Mouse (Mus musculus) liver, embryonic 14.5 days (tissue): ENCODE measurements around the gene Cbl.

Experiments
- CTCF ChIP-seq: IDR thresholded peaks from 2 replicates; pipeline ENCODE4 v1.5.1; 2016; ENCODE audit warnings: antibody characterized with exemption, low read depth, control low read depth
- EP300 ChIP-seq: IDR thresholded peaks from 2 replicates; pipeline ENCODE4 v1.6.1; 2016; ENCODE audit warnings: antibody characterized with exemption, low read depth

DNA sequence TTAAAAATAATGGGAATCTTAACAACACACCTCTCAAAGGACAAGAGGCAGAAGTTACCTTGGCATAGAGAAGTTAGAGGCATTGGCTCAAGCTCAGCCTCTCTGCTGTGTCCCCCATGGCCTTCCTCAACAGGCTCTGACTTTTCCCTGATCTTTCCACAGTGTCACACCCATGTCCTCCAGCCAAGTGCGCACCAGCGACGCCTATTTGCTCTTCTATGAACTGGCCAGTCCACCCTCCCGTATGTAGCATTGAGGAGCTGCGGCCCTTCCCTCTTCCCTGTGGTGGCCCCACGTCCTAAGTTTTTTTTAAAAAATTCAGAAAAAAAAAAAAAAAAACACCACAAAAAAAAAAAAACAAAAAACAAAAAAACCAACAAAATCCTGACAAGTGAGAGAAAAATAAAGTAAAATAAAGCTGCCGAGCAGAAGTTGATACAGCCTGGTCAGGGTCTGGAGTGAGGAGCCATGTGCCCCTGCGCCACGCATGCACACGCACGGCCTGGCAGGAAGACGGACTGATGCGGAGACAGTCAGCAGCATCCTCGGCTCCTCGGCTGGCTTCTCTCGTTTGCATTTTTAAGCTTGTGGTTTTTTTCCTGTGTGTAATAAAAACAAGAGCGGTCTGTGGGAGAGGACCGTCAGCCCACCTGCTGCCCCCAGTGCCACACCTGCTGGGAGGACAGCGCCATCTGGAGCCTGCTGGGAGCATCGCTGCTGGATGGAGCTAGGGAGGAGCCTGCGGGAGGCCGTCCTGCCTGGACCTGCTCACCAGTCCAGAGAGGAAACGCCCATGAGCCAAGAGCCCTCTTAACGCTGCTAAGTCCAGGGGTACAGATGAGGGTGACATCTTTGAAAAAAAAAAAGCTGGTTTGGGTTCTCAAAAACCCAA lies 140.0 kb downstream of the Cbl start:
- TF ChIP-seq EP300 (no peak), CTCF (peak; percentile 84)
